Mouse (Mus musculus) ES-E14 (cell line): ENCODE results near the gene Pmm2. TPM values are rescaled to one million over a fixed set of nuclear protein-coding genes. Genes with fewer than 3 reads are reported as not detected.

ENCODE experiments used
- DNase-seq: peaks from one replicate; pipeline ENCODE4 v3.0.0-alpha.2; 2013; ENCODE audit warnings: low read depth, low spot score
- H3K27ac ChIP-seq: 2 replicates; pipeline ENCODE4 v1.5.1; 2012; ENCODE audit warnings: low read depth, mild to moderate bottlenecking, low read length, moderate library complexity, mixed read lengths; ENCODE audit not compliant: poor library complexity, insufficient read depth, severe bottlenecking
- H3K36me3 ChIP-seq: 2 replicates; pipeline ENCODE4 v1.6.1; 2012; ENCODE audit warnings: mild to moderate bottlenecking, low read length, moderate library complexity, mixed read lengths; ENCODE audit not compliant: control insufficient read depth, poor library complexity, insufficient read depth, severe bottlenecking
- H3K4me1 ChIP-seq, 2 experiments: fragments of 150-350 bp in 1 of 2; sonication (generic) in 1 of 2; 2 replicates each; pipeline ENCODE4 v1.6.1; 2012; ENCODE audit warnings: low read length in 2 of 2, mild to moderate bottlenecking in 1 of 2, mixed read lengths in 1 of 2; ENCODE audit not compliant: control insufficient read depth in 2 of 2, insufficient read depth in 2 of 2, poor library complexity in 1 of 2
- H3K4me3 ChIP-seq, 2 experiments: fragments of 150-350 bp in 1 of 2; sonication (generic) in 1 of 2; 2 replicates each; pipeline ENCODE4 v1.5.1; 2012; ENCODE audit warnings: low read length in 2 of 2, low read depth in 1 of 2, mild to moderate bottlenecking in 1 of 2, mixed read lengths in 1 of 2; ENCODE audit not compliant: insufficient read depth in 1 of 2, poor library complexity in 1 of 2, severe bottlenecking in 1 of 2
- H3K9ac ChIP-seq: 2 replicates; pipeline ENCODE4 v1.6.1; 2012; ENCODE audit warnings: low read depth, mild to moderate bottlenecking, low read length, mixed read lengths; ENCODE audit not compliant: poor library complexity, insufficient read depth, severe bottlenecking
- H3K9me3 ChIP-seq: fragments of 150-350 bp; sonication (generic); 2 replicates; pipeline ENCODE4 v1.6.1; 2012; ENCODE audit warnings: low read depth, mild to moderate bottlenecking, low read length; ENCODE audit not compliant: control insufficient read depth, insufficient read depth
- CHD2 ChIP-seq: IDR thresholded peaks from 2 replicates; pipeline ENCODE4 v1.6.1; 2014; ENCODE audit warnings: mild to moderate bottlenecking, low read depth, low read length, inconsistent platforms
- HCFC1 ChIP-seq: IDR thresholded peaks from 2 replicates; pipeline ENCODE4 v1.6.1; 2012; ENCODE audit warnings: low read length, inconsistent platforms, borderline replicate concordance; ENCODE audit not compliant: insufficient read depth
- MAFK ChIP-seq: IDR thresholded peaks from 2 replicates; pipeline ENCODE4 v1.6.1; 2014; ENCODE audit warnings: mild to moderate bottlenecking, low read depth, low read length, inconsistent platforms; ENCODE audit not compliant: insufficient read depth
- ZC3H11A ChIP-seq: IDR thresholded peaks from 2 replicates; pipeline ENCODE4 v1.6.1; 2012; ENCODE audit warnings: low read depth, mild to moderate bottlenecking, inconsistent platforms, low read length, borderline replicate concordance
- ZNF384 ChIP-seq: IDR thresholded peaks from 2 replicates; pipeline ENCODE4 v1.6.1; 2012; ENCODE audit warnings: low read depth, low read length, inconsistent platforms
- in situ Hi-C, 2 experiments: fragments of 600-800 bp; cut with MboI; formaldehyde crosslinking; loops; one replicate each; pipeline ENCODE4 v1.15.1; 2025; ENCODE audit warnings: low sequenced_read_pairs in 2 of 2, inconsistent platforms in 1 of 2; ENCODE audit not compliant: unreplicated experiment in 2 of 2
- total RNA-seq: library from RNA; depleted of rRNA; stranded (reverse); fragments of 300-350 nt; gene quantifications from 2 replicates; pipeline ENCODE4 v1.2.3, GENCODE M21; 2012

Gene Pmm2
- total RNA-seq, 1 experiment: 34.8 TPM

DNA sequence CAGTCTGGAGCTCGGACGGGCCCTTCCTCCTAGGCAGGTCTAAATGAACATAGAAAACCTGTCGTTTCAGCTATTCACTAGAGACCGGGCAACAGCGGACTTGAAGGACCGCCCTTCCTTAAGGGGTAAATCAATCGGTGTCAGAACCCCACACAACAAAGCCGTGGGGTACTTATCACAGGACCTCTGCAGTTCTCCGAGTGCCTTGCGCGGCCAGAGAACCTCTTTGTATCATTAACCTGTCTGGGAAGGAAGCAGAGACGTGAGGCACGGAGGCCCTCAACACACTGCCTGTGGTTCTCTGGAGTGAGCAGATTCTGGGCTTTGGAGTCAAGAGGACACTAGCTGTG, 632 bp upstream of the Pmm2 start:
- Histone ChIP-seq H3K36me3 (peaks cover 18% of the 10 kb centered on the region; the same call in 1 of the 2 replicates), H3K4me3 (peak overlapping the region; percentile 88 to 92), H3K27ac (peak overlapping the region; percentile 63), H3K9me3 (no peaks in the 10 kb centered on the region), H3K9ac (peak overlapping the region; percentile 96), H3K4me1 (peaks cover 0 to 9% of the 10 kb centered on the region in 2 experiments; a peak in 1 of 4 replicates)
- TF ChIP-seq CHD2 (no peak), MAFK (no peak), ZC3H11A (no peak), HCFC1 (no peak), ZNF384 (no peak)
- in situ Hi-C loops: no loop called here
- no peak for DNase-seq

GRCm38 (mm10) chr16:8638131-8638530, 657 bp downstream of the Pmm2 start:
- H3K9ac ChIP-seq: peak overlapping the region; percentile 96
- no peak for TF ChIP-seq CHD2
- TF ChIP-seq MAFK: no peak
- no peak for TF ChIP-seq ZC3H11A
- no peak for TF ChIP-seq HCFC1
- no peak for TF ChIP-seq ZNF384
- peaks cover 24% of the 10 kb centered on the region; the same call in 1 of the 2 replicates for H3K36me3 ChIP-seq
- no peak overlapping the region; the same call in 1 of the 2 replicates for H3K27ac ChIP-seq
- H3K9me3 ChIP-seq: no peaks in the 10 kb centered on the region
- in situ Hi-C loops: no loop called here
- peak overlapping the region; percentile 88 to 92 for H3K4me3 ChIP-seq
- peaks cover 0 to 9% of the 10 kb centered on the region in 2 experiments; a peak in 1 of 4 replicates for H3K4me1 ChIP-seq
- no peak for DNase-seq

- H3K36me3 ChIP-seq: peaks cover 26% of the 10 kb centered on the region
These were observed 2.2 kb downstream of the Pmm2 start for GRCm38 (mm10) chr16:8639466-8640191.

DNA sequence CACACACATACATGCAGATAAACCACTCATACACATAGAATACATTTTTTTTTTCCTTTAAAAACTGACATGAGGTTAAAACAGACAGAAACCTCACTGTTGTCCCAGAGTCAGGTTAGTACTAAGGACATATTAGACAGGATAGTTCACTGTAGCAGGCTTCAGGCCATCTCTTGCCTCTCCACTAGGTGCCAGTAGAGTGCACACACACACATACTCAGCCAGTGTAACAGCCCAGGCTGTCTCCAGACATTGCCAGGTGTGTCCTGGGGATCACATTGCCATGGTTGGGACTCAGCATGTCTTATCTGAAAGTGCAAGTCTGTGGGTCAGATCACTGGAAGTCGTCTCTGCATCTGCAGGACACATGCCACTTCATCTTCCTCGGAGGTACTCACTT, 6.4 kb downstream of the Pmm2 start:
- TF ChIP-seq ZC3H11A (peak; percentile 30; the same call in 1 of the 2 replicates), CHD2 (no peak)
- no peak for DNase-seq
- H3K9ac ChIP-seq: no peak overlapping the region
- H3K9me3 ChIP-seq: no peaks in the 10 kb centered on the region
- 0 out of 4 replicates have a peak, but pooled peaks cover 0 to 2% of the 10 kb centered on the region in 2 experiments for H3K4me1 ChIP-seq
- peaks cover 36% of the 10 kb centered on the region for H3K36me3 ChIP-seq
- no peak overlapping the region for H3K4me3 ChIP-seq
- in situ Hi-C loops: no loop called here
- H3K27ac ChIP-seq: no peak overlapping the region

More at GRCm38 (mm10) chr16:8639466-8640191, 2.2 kb downstream of the Pmm2 start:
- DNase-seq: no peak
- Histone ChIP-seq H3K27ac (no peak overlapping the region), H3K4me3 (no peak overlapping the region), H3K9ac (no peak overlapping the region), H3K9me3 (no peaks in the 10 kb centered on the region), H3K4me1 (peaks cover 0 to 9% of the 10 kb centered on the region in 2 experiments; a peak in 1 of 4 replicates)
- TF ChIP-seq ZNF384: no peak
- no peak for TF ChIP-seq ZC3H11A
- no peak for TF ChIP-seq CHD2
- no peak for TF ChIP-seq MAFK
- no peak for TF ChIP-seq HCFC1
- in situ Hi-C loops: no loop called here
